Comparison of ENCODE assay signal across 8 mouse cellular contexts in the genomic region with DNA sequence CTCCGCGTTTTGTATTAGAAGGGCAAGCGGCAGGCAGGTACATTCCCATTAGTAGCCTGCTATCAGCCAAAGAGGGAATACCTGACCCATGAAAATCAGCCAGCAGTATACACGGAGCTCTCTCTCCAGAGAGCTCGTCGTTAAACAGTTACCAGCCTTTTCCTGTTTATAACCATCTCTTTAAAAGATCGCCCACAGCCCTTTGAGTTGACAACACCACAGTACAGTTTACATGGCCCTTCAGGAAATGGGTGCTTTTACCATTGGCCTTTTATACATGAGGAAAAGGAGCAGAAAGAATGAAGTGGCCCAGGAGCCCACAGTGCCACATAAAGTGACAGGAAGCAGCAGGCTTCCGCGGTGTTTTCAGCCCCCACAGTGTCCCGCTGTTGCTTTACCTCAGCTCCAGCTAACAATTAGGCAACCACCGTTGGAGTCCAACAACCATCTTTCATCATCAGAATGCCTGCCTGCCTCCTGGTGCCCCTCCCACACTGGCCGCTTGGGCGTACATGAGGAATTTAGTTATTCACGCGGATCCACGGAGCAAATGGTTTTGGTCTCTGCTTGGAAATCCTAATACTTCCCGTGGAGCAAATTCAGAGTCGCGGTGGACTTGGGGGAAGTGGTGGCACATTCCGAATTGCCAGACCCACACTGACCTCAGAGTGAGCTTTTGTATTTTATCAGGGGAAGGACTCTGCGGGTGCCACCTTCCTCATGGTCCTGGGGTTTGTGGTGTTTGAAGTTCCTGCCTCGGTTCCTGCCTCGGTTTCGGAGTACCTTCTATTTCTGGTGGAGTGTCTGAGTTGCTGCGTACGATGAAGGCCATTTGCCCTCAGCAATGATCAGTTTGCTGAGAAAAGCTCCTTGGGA. TPM values are rescaled to one million over a fixed set of nuclear protein-coding genes. Genes with fewer than 3 reads are reported as not detected.
DNase-seq lines count a peak whose midpoint lies in the region; ATAC-seq and TF ChIP-seq lines count a peak whose summit lies in the region.

No protein-coding gene starts in this region.

- DNase-seq in lung, embryonic 14.5 days, result no peak
- DNase-seq in lung, adult 18-20 months, result no peak
- peak; percentile 70 to 75 for DNase-seq in kidney, postnatal 25 days
- DNase-seq in frontal cortex, postnatal 36 days (ENCODE audit: low spot score in 2 of 2), result no peak
- DNase-seq in left cerebral cortex, postnatal 10 days (ENCODE audit: extremely low spot score in 1 of 2, low spot score in 2 of 2), result no peak
- DNase-seq in layer of hippocampus, postnatal 25 days (ENCODE audit: extremely low spot score in 1 of 2, low spot score in 1 of 2), result no peak

- H3K27me3 ChIP-seq in lung, embryonic 14.5 days (ENCODE audit: insufficient read depth, low read length), result no peaks in the 10 kb centered on the region
- H3K27me3 ChIP-seq in embryonic facial prominence, embryonic 13.5 days, result no peaks in the 10 kb centered on the region
- 0 out of 2 replicates have a peak, but pooled peaks cover 2% of the 10 kb centered on the region for H3K27me3 ChIP-seq in neural tube, embryonic 15.5 days (replicated peaks)

- TF ChIP-seq CTCF in lung, embryonic 14.5 days (IDR thresholded peaks at IDR 0.05; ENCODE audit: low read depth), result no peak

- WGBS in lung, embryonic 14.5 days, result 46% methylated on average over 26 of the region's 26 CpGs
- WGBS in embryonic facial prominence, embryonic 13.5 days, result 68% methylated on average over 26 of the region's 26 CpGs
- WGBS in neural tube, embryonic 15.5 days, result 54% methylated on average over 26 of the region's 26 CpGs

- ATAC-seq in lung, embryonic 14.5 days (ENCODE audit: insufficient read depth), result no peak
- ATAC-seq in embryonic facial prominence, embryonic 13.5 days (ENCODE audit: insufficient number of reproducible peaks, insufficient read depth, low FRiP score, low TSS enrichment, low read depth), result no peak
- ATAC-seq in neural tube, embryonic 15.5 days (ENCODE audit: low FRiP score), result no peak

- peak overlapping the region; percentile 29 for H3K4me2 ChIP-seq in lung, embryonic 14.5 days
- H3K4me2 ChIP-seq in embryonic facial prominence, embryonic 13.5 days, result peak overlapping the region; percentile 5; the same call in 1 of the 2 replicates
- peak overlapping the region; percentile 30 for H3K4me2 ChIP-seq in neural tube, embryonic 15.5 days

- no peak overlapping the region for H3K9ac ChIP-seq in lung, embryonic 14.5 days
- H3K9ac ChIP-seq in embryonic facial prominence, embryonic 13.5 days, result no peak overlapping the region
- no peak overlapping the region for H3K9ac ChIP-seq in neural tube, embryonic 15.5 days (replicated peaks)

- intact Hi-C loops in left cerebral cortex, postnatal 10 days (cut with DNase I), result no loop called here

- no peaks in the 10 kb centered on the region for H3K36me3 ChIP-seq in lung, embryonic 14.5 days (ENCODE audit: insufficient read depth)
- H3K36me3 ChIP-seq in embryonic facial prominence, embryonic 13.5 days, result no peaks in the 10 kb centered on the region
- no peaks in the 10 kb centered on the region for H3K36me3 ChIP-seq in neural tube, embryonic 15.5 days

- no peaks in the 10 kb centered on the region for H3K9me3 ChIP-seq in lung, embryonic 14.5 days (ENCODE audit: low read depth, low read length)
- H3K9me3 ChIP-seq in embryonic facial prominence, embryonic 13.5 days, result no peaks in the 10 kb centered on the region
- no peaks in the 10 kb centered on the region for H3K9me3 ChIP-seq in neural tube, embryonic 15.5 days (replicated peaks)

- no peak overlapping the region for H3K27ac ChIP-seq in lung, embryonic 14.5 days (ENCODE audit: low read depth)
- H3K27ac ChIP-seq in embryonic facial prominence, embryonic 13.5 days, result no peak overlapping the region
- H3K27ac ChIP-seq in neural tube, embryonic 15.5 days (replicated peaks), result no peak overlapping the region

- no peak overlapping the region for H3K4me3 ChIP-seq in lung, embryonic 14.5 days (ENCODE audit: low read depth, low read length)
- no peak overlapping the region for H3K4me3 ChIP-seq in embryonic facial prominence, embryonic 13.5 days
- no peak overlapping the region for H3K4me3 ChIP-seq in neural tube, embryonic 15.5 days (replicated peaks)

- 0 out of 2 replicates have a peak, but pooled peaks cover 6% of the 10 kb centered on the region for H3K4me1 ChIP-seq in lung, embryonic 14.5 days (ENCODE audit: insufficient read depth)
- peaks cover 7% of the 10 kb centered on the region; the same call in 1 of the 2 replicates for H3K4me1 ChIP-seq in embryonic facial prominence, embryonic 13.5 days
- H3K4me1 ChIP-seq in neural tube, embryonic 15.5 days, result peaks cover 28% of the 10 kb centered on the region

RNA-seq across cellular contexts. Expression of gene 1700029F12Rik, which starts 50.7 kb away (rescaled TPM):
- not detected in 2 replicates for polyA plus RNA-seq in lung, embryonic 14.5 days (2014; fragmentation: Nextera tagmentation; extraction: Ambion mirVana)
- not detected in 2 replicates for polyA plus RNA-seq in embryonic facial prominence, embryonic 13.5 days (2015; fragmentation: Nextera tagmentation; extraction: Ambion mirVana)
- not detected in 2 replicates for polyA plus RNA-seq in neural tube, embryonic 15.5 days (2015; fragmentation: Nextera tagmentation; extraction: Ambion mirVana)
- total RNA-seq in left cerebral cortex, postnatal 10 days (2021), result not detected
- not detected for total RNA-seq in layer of hippocampus, postnatal 25 days (2021)

RNA-seq across cellular contexts. Expression of gene Gcnt4, which starts 59.0 kb away (rescaled TPM):
- 0.13 and 0.27 TPM in 2 replicates for polyA plus RNA-seq in lung, embryonic 14.5 days (2014; fragmentation: Nextera tagmentation; extraction: Ambion mirVana)
- polyA plus RNA-seq in embryonic facial prominence, embryonic 13.5 days (2015; fragmentation: Nextera tagmentation; extraction: Ambion mirVana), result 0.27 and 0.69 TPM in 2 replicates
- polyA plus RNA-seq in neural tube, embryonic 15.5 days (2015; fragmentation: Nextera tagmentation; extraction: Ambion mirVana), result 0.08 and 0.20 TPM in 2 replicates
- total RNA-seq in left cerebral cortex, postnatal 10 days (2021), result 1 to 10 TPM; 3.6 to 4.2 TPM
- 1 to 10 TPM; 1.6 to 2.4 TPM for total RNA-seq in layer of hippocampus, postnatal 25 days (2021)

Comparison
In these comparisons a context has a peak if more than half of its experiments do, and no peak if none do; other contexts are left out.
1. DNase-seq: peak in kidney, postnatal 25 days (2 of 2); none in lung, embryonic 14.5 days (single experiment), lung, adult 18-20 months (0 of 2), frontal cortex, postnatal 36 days (0 of 2), left cerebral cortex, postnatal 10 days (0 of 2) and layer of hippocampus, postnatal 25 days (0 of 2).
2. Peak in every context shown above with its lines, with median percentiles within 50 percentile points of each other: H3K4me2 ChIP-seq.